Mouse (Mus musculus) v-Abl transformed pro-B cells (cell line): Measurements from ENCODE around the gene Chl1.

ENCODE experiments used
- in situ Hi-C, 2 experiments: fragments of 400-800 bp; cut with MboI; formaldehyde crosslinking; loops; one replicate each; pipeline ENCODE4 v1.15.1; 2025; ENCODE audit not compliant: unreplicated experiment in 2 of 2

The Chl1 gene

GRCm38 (mm10) chr6:103766830-103767229 lies 256.4 kb downstream of the Chl1 start:
- in situ Hi-C loops: no loop called here

- in situ Hi-C loops: no loop called here
These were observed 270.7 kb downstream of the Chl1 start for GRCm38 (mm10) chr6:103781058-103781457.

GRCm38 (mm10) chr6:103791077-103791632 lies 280.8 kb downstream of the Chl1 start:
- in situ Hi-C loops: no loop called here

- in situ Hi-C loops: no loop called here
These were observed 284.9 kb downstream of the Chl1 start for GRCm38 (mm10) chr6:103795241-103795640.
